Mouse (Mus musculus) forebrain, embryonic 12.5 days (tissue): ENCODE results near the gene Shisa9. TPM values are rescaled to one million over a fixed set of nuclear protein-coding genes. Genes with fewer than 3 reads are reported as not detected.

ENCODE experiments used
- ATAC-seq: fragments of 200-750 bp; cut with Nextera tagmentation; 2 replicates; pipeline ENCODE4 v1.8.0; 2017; ENCODE audit warnings: moderate TSS enrichment; ENCODE audit not compliant: low FRiP score
- H3K27ac ChIP-seq: fragments of 300-500 bp; sonication (generic); 2 replicates; pipeline ENCODE4 v1.5.1; 2016; ENCODE audit warnings: mild to moderate bottlenecking
- H3K27me3 ChIP-seq: fragments of 300-500 bp; sonication (generic); 2 replicates; pipeline ENCODE4 v1.6.1; 2016; ENCODE audit warnings: mild to moderate bottlenecking
- H3K36me3 ChIP-seq: fragments of 300-500 bp; sonication (generic); replicated peaks from 2 replicates; pipeline ENCODE4 v1.6.1; 2016; ENCODE audit warnings: mild to moderate bottlenecking
- H3K4me1 ChIP-seq: fragments of 300-500 bp; sonication (generic); 2 replicates; pipeline ENCODE4 v1.6.1; 2016
- H3K4me2 ChIP-seq: fragments of 300-500 bp; sonication (generic); 2 replicates; pipeline ENCODE4 v1.6.1; 2016; ENCODE audit warnings: mild to moderate bottlenecking, moderate library complexity
- H3K4me3 ChIP-seq: fragments of 300-500 bp; sonication (generic); replicated peaks from 2 replicates; pipeline ENCODE4 v1.5.1; 2016; ENCODE audit warnings: mild to moderate bottlenecking
- H3K9ac ChIP-seq: fragments of 300-500 bp; sonication (generic); 2 replicates; pipeline ENCODE4 v1.6.1; 2016; ENCODE audit warnings: mild to moderate bottlenecking
- H3K9me3 ChIP-seq: fragments of 300-500 bp; sonication (generic); 2 replicates; pipeline ENCODE4 v1.6.1; 2016
- WGBS: fragments of 180-500 bp; shearing (Covaris S2); methylation state at CpG from one replicate; pipeline ENCODE4 v1.1.7; 2016; 5-methylcytosine and 5-hydroxymethylcytosine counted together
- polyA plus RNA-seq: library from polyadenylated mRNA; unstranded; fragments of >200 nt; fragmentation: Nextera tagmentation; extraction: Ambion mirVana; gene quantifications from 2 replicates; pipeline ENCODE4 v1.2.1, GENCODE M21; 2016

The Shisa9 gene
- polyA plus RNA-seq, 1 experiment from 2014 or later: 0.82 TPM

- Histone ChIP-seq H3K36me3 (no peaks in the 10 kb centered on the region), H3K4me3 (no peak overlapping the region), H3K27ac (no peak overlapping the region), H3K9me3 (no peaks in the 10 kb centered on the region), H3K9ac (no peak overlapping the region), H3K4me2 (no peak overlapping the region), H3K27me3 (no peaks in the 10 kb centered on the region), H3K4me1 (no peaks in the 10 kb centered on the region)
- ATAC-seq: no peak
- WGBS: 84% methylated on average over 3 of the region's 3 CpGs
Observed at GRCm38 (mm10) chr16:12010136-12010535, 26.2 kb downstream of the Shisa9 start.

GRCm38 (mm10) chr16:12012747-12013146 lies 28.8 kb downstream of the Shisa9 start:
- no peak overlapping the region for H3K4me3 ChIP-seq
- no peak overlapping the region for H3K9ac ChIP-seq
- H3K4me2 ChIP-seq: no peak overlapping the region
- H3K27ac ChIP-seq: no peak overlapping the region
- no peak for ATAC-seq
- no peaks in the 10 kb centered on the region for H3K36me3 ChIP-seq
- H3K27me3 ChIP-seq: no peaks in the 10 kb centered on the region
- H3K4me1 ChIP-seq: no peaks in the 10 kb centered on the region
- no peaks in the 10 kb centered on the region for H3K9me3 ChIP-seq
- WGBS: 88% methylated on average over 2 of the region's 2 CpGs

DNA sequence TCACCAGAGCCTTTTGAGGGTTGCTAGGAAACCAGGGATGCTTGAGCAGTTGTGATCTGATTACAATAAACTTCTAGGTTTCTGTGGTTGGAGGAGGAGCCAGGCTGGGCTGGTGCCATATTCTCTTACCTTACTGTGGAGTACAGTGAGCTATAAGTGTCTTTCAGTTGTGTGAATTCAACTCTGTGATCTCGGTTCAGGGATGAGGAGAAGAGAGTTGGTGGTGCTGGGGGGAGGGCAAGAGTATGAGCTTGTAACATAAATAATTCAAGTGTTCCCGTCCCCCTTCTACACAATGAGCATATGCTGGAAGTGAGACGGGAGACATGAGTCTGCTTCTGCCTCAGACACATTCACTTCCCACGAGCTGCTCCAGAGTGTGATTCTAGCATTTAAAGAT lies 30.6 kb downstream of the Shisa9 start:
- H3K9ac ChIP-seq: no peak overlapping the region
- ATAC-seq: no peak
- H3K36me3 ChIP-seq: no peaks in the 10 kb centered on the region
- no peaks in the 10 kb centered on the region for H3K4me1 ChIP-seq
- H3K9me3 ChIP-seq: no peaks in the 10 kb centered on the region
- H3K27ac ChIP-seq: no peak overlapping the region
- H3K27me3 ChIP-seq: no peaks in the 10 kb centered on the region
- no peak overlapping the region for H3K4me3 ChIP-seq
- 76% methylated on average over 4 of the region's 4 CpGs for WGBS
- H3K4me2 ChIP-seq: no peak overlapping the region

GRCm38 (mm10) chr16:12017921-12018618 lies 34.2 kb downstream of the Shisa9 start:
- Histone ChIP-seq H3K4me2 (no peak overlapping the region), H3K4me3 (no peak overlapping the region), H3K27me3 (no peaks in the 10 kb centered on the region), H3K4me1 (no peaks in the 10 kb centered on the region), H3K36me3 (no peaks in the 10 kb centered on the region), H3K27ac (no peak overlapping the region), H3K9ac (no peak overlapping the region), H3K9me3 (no peaks in the 10 kb centered on the region)
- 82% methylated on average over 4 of the region's 4 CpGs for WGBS
- ATAC-seq: no peak

GRCm38 (mm10) chr16:12020103-12020755 lies 36.3 kb downstream of the Shisa9 start:
- Histone ChIP-seq H3K9me3 (no peaks in the 10 kb centered on the region), H3K4me2 (no peak overlapping the region), H3K27me3 (no peaks in the 10 kb centered on the region), H3K36me3 (no peaks in the 10 kb centered on the region), H3K9ac (no peak overlapping the region), H3K27ac (no peak overlapping the region), H3K4me3 (no peak overlapping the region), H3K4me1 (no peaks in the 10 kb centered on the region)
- no peak for ATAC-seq
- 90% methylated on average over 1 of the region's 1 CpGs for WGBS

- H3K4me3 ChIP-seq: no peak overlapping the region
- H3K4me1 ChIP-seq: no peaks in the 10 kb centered on the region
- H3K9me3 ChIP-seq: no peaks in the 10 kb centered on the region
- no peaks in the 10 kb centered on the region for H3K36me3 ChIP-seq
- H3K4me2 ChIP-seq: no peak overlapping the region
- ATAC-seq: no peak
- WGBS: 91% methylated on average over 1 of the region's 1 CpGs
- H3K27ac ChIP-seq: no peak overlapping the region
- no peak overlapping the region for H3K9ac ChIP-seq
- 0 out of 2 replicates have a peak, but pooled peaks cover 2% of the 10 kb centered on the region for H3K27me3 ChIP-seq
Observed at GRCm38 (mm10) chr16:12032441-12032840, 48.5 kb downstream of the Shisa9 start.

- 87% methylated on average over 2 of the region's 2 CpGs for WGBS
- H3K36me3 ChIP-seq: no peaks in the 10 kb centered on the region
- H3K9me3 ChIP-seq: no peaks in the 10 kb centered on the region
- ATAC-seq: no peak
- no peak overlapping the region for H3K4me2 ChIP-seq
- H3K9ac ChIP-seq: no peak overlapping the region
- no peaks in the 10 kb centered on the region for H3K4me1 ChIP-seq
- 0 out of 2 replicates have a peak, but pooled peaks cover 2% of the 10 kb centered on the region for H3K27me3 ChIP-seq
- no peak overlapping the region for H3K4me3 ChIP-seq
- H3K27ac ChIP-seq: no peak overlapping the region
Observed at GRCm38 (mm10) chr16:12034868-12035267, 51.0 kb downstream of the Shisa9 start.

GRCm38 (mm10) chr16:12035626-12036025 lies 51.7 kb downstream of the Shisa9 start:
- WGBS: 82% methylated on average over 3 of the region's 3 CpGs

DNA sequence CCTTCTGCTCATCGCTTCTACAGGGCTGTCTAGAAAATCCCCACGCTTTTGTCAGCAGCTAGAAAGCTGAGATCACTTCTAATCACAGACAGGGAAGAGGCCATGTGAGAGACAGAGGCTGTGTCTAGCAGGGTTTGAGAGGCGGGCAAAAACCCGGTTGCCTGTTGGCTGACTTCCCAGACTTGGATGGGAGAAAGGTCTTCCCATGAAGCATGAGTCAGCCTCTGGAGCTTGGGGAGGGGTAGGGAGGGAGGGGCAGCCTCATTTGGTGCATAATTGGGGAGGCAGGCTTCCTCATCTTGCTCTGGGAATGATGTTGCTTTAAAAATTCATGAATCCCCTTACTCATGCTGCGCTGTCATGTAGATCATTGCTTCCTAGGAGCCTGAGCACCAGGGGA lies 57.0 kb downstream of the Shisa9 start:
- Histone ChIP-seq H3K4me2 (no peak overlapping the region), H3K4me1 (0 out of 2 replicates have a peak, but pooled peaks cover 6% of the 10 kb centered on the region), H3K9ac (no peak overlapping the region), H3K27me3 (no peaks in the 10 kb centered on the region), H3K27ac (no peak overlapping the region; the same call in 1 of the 2 replicates), H3K36me3 (no peaks in the 10 kb centered on the region), H3K4me3 (no peak overlapping the region), H3K9me3 (no peaks in the 10 kb centered on the region)
- WGBS: 66% methylated on average over 5 of the region's 5 CpGs
- peak; percentile 33; the same call in 1 of the 2 replicates for ATAC-seq

More at GRCm38 (mm10) chr16:12035626-12036025, 51.7 kb downstream of the Shisa9 start:
- no peak overlapping the region for H3K27ac ChIP-seq
- no peak for ATAC-seq
- no peak overlapping the region for H3K4me3 ChIP-seq
- no peak overlapping the region for H3K4me2 ChIP-seq
- H3K36me3 ChIP-seq: no peaks in the 10 kb centered on the region
- 0 out of 2 replicates have a peak, but pooled peaks cover 2% of the 10 kb centered on the region for H3K27me3 ChIP-seq
- H3K4me1 ChIP-seq: no peaks in the 10 kb centered on the region
- no peak overlapping the region for H3K9ac ChIP-seq
- H3K9me3 ChIP-seq: no peaks in the 10 kb centered on the region

GRCm38 (mm10) chr16:12052051-12052450 lies 68.1 kb downstream of the Shisa9 start:
- ATAC-seq: no peak
- Histone ChIP-seq H3K4me3 (no peak overlapping the region), H3K9me3 (no peaks in the 10 kb centered on the region), H3K36me3 (no peaks in the 10 kb centered on the region), H3K4me1 (no peaks in the 10 kb centered on the region), H3K27me3 (no peaks in the 10 kb centered on the region), H3K9ac (no peak overlapping the region), H3K27ac (no peak overlapping the region), H3K4me2 (no peak overlapping the region)
- 97% methylated on average over 1 of the region's 1 CpGs for WGBS

DNA sequence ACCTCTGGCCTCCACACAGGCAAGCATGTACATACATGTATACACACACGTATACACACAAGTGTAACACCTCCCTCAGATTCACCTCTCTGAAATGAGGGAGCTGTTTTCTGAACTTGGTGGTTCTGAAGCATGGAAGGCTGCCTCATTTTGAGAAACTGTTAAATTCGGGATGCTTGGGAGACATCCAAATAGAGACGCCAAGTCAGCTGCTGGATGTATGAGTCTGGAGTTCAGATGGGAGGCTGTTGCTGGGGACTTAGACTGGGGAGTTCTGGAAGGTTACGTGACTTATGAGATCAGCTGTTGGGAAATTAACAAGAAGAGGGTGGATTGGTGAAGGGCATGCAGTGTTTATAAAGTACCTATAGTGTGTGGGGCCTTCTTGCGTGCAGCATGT lies 88.7 kb downstream of the Shisa9 start:
- WGBS: 89% methylated on average over 5 of the region's 5 CpGs
- Histone ChIP-seq H3K27ac (no peak overlapping the region), H3K36me3 (no peaks in the 10 kb centered on the region), H3K4me3 (no peak overlapping the region), H3K4me2 (no peak overlapping the region), H3K27me3 (no peaks in the 10 kb centered on the region), H3K4me1 (peaks cover 13% of the 10 kb centered on the region; the same call in 1 of the 2 replicates), H3K9me3 (no peaks in the 10 kb centered on the region), H3K9ac (no peak overlapping the region)
- no peak for ATAC-seq

DNA sequence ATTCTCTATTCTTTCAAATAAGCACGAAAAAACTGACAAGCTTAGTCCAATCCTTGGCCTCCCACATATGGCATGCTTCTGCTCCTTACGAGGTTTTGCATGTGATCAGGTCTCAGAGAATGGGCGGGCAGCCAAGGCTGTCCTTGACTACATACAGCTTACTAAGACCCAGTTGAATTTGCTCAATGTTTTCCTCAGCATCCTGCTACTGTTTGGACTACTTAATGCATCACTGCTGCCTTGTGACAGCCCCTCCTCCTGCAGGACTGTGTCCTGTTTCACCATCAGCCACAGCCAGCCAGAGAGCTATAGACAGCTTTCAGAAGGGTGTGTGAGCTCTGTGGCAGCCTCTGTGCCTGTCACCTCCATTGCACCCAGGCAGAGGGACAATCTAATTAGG lies 92.4 kb downstream of the Shisa9 start:
- Histone ChIP-seq H3K9me3 (no peaks in the 10 kb centered on the region), H3K4me2 (no peak overlapping the region), H3K27ac (peak overlapping the region; percentile 50), H3K4me1 (peaks cover 13% of the 10 kb centered on the region; the same call in 1 of the 2 replicates), H3K36me3 (no peaks in the 10 kb centered on the region), H3K9ac (no peak overlapping the region), H3K27me3 (no peaks in the 10 kb centered on the region), H3K4me3 (no peak overlapping the region)
- ATAC-seq: peak; percentile 67; the same call in 1 of the 2 replicates
- WGBS: 35% methylated on average over 3 of the region's 3 CpGs
